Mouse (Mus musculus) large intestine, adult 2 months (tissue): ENCODE results near the gene Kiz. TPM values are rescaled to one million over a fixed set of nuclear protein-coding genes. Genes with fewer than 3 reads are reported as not detected.

Experiments
- DNase-seq: peaks from one replicate; pipeline ENCODE4 v3.0.0-alpha.2; 2012; ENCODE audit warnings: low read depth, low spot score
- WGBS: fragments of 180-500 bp; shearing (Covaris S2); methylation state at CpG from one replicate; pipeline ENCODE4 v1.1.7; 2018; 5-methylcytosine and 5-hydroxymethylcytosine counted together
- polyA plus RNA-seq: library from polyadenylated mRNA; depleted of rRNA; stranded (reverse); fragments of >200 nt; gene quantifications from 2 replicates; pipeline ENCODE4 v1.2.3, GENCODE M21; 2012

Kiz gene
- polyA plus RNA-seq, 1 experiment: 1.5 TPM

- DNase-seq: peak; percentile 18
- WGBS: under 1% methylated on average over 11 of the region's 11 CpGs
Observed at GRCm38 (mm10) chr2:146856120-146856519, 456 bp downstream of the Kiz start.

- 52% methylated on average over 4 of the region's 4 CpGs for WGBS
- no peak for DNase-seq
Observed at GRCm38 (mm10) chr2:146856853-146857252, 1.2 kb downstream of the Kiz start.

DNA sequence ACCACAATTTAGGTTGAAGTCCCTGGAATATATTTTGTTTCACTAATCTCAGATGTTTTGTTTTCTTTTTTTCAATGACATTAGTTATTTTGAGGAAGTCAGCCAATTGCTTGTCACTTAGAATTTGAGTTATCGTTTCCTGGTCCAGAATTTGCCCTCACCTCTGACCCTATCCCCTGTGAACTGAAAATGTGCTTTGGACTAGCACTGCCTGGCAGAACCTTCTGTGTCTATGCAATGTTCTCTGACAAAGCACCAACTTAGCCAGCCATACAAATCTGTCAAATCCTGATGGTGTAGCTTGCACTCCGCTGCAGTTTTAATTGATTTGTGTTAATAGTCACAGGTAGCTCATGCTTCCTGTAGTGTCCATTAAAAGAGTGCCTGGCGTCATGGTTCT lies 10.1 kb downstream of the Kiz start:
- WGBS: 84% methylated on average over 3 of the region's 3 CpGs
- no peak for DNase-seq

DNA sequence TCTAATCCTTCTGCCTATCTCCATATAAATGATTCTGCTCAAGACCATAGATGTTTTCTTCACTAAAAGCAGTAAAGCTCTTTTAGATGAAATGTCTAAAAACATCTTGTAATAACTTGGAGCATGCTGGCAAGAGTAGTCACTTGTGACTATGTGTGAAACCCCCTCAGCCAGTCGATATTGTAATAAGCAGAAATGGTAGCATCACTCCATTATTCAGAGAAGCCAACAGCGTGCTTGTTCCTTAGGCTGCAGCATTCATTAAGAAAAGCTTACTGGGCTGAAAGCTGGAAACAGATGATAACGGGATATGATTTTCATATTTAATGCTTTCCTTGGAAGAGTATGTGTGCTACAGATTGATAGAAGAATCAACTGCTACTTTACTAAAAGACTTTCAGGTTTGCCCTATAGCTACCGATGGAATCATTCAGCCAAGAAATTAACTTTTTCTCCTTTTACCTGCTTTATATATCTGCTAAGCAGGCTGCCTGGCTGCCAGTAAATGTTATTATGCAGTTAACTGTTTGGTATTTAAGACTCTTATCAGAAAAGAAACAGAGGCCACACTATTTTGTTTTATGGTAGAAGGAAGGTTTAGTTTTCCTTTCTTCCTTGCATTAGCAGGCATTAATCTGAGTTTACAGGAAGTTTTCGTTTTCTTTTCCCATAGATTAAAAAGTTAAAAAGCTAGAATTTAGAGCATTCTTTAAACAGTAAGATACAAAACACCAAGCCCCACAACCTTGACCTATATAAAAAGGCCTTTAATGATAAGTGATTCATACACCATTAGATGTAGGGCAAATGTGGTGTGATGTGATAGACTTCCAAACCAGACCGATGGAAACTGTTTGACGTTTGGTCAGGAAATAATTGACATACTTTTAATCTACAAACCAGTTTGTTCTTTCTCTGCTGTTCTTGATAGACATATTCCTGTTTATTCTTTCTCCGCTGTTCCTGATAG lies 15.9 kb downstream of the Kiz start:
- no peak for DNase-seq
- WGBS: 90% methylated on average over 8 of the region's 8 CpGs

DNA sequence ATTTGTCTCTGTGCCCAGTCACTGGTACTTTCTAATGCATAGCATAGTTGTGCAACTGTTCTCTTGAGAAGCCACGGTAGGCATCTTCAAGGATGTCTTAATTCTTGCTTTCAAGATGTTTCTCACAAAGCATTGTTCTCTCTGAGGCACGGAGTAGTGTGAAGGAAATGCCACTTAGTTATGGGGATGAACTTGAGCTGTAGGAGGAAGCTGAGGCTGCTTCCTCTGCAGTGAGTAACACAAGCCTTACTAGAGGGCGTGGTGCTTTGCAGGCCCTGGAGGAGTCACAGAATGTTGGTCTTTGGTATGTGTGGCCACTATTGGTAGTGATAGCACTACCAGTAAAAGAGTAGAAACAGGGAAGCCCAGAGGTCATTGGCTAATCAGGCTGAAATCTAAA lies 17.0 kb downstream of the Kiz start:
- DNase-seq: no peak
- WGBS: 52% methylated on average over 3 of the region's 3 CpGs

DNA sequence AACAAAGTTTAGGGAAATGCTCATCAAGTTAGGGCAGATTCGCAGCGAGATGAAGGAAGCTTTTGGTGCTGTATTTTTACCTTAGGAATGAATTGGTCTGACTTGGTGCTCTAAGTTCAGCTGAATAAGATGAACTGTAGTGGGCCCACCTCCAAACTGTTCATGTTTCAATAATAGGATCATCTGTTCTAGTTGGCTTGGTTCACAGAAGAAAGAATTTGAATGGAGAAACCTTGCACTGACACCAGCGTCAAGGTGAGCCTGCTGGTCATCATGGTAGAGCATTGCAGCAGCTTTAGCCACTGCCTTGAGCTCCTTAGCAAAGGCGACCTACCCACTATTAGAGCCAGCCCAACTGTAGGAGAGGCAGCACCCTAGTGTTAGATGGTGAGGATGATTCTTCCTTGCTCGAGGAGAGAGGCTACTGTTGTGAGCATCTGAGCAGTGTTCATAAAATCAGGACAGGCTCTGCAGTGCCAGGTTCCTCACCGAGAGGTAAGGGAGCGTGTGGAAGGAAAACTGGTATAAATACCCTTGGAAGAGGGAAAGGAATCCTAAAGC lies 18.3 kb downstream of the Kiz start:
- DNase-seq: no peak
- 89% methylated on average over 7 of the region's 7 CpGs for WGBS

GRCm38 (mm10) chr2:146877423-146878098 lies 21.9 kb downstream of the Kiz start:
- 83% methylated on average over 1 of the region's 1 CpGs for WGBS
- DNase-seq: no peak

- no peak for DNase-seq
- 97% methylated on average over 4 of the region's 4 CpGs for WGBS
Observed at GRCm38 (mm10) chr2:146881623-146882022, 26.0 kb downstream of the Kiz start.

DNA sequence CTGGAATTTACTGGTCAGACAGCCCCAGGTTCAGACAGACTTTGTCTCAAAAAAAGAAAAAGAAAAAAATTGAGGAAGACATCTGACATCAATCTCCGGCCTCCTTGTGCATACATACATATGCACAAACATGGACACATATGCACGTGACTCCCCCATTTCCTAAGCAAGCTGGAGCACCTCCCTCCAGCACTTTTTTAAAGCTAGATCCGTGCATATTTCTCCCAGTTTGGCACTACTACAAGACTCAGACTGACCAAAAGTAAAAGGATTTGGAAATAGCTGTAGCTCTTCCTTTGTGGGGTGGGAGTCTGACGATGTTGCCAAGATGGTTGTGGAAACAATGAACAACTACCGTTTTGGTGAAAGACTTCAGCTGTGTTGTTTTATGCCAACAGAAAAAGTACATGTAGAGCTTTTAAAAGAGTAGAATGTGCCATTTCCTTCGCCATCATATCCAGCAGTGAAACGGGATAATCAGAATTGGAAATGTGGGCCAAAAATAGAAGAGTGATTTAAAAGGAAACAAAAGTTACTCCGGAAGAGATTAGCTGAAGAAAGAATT lies 28.7 kb downstream of the Kiz start:
- DNase-seq: no peak
- 74% methylated on average over 8 of the region's 8 CpGs for WGBS

- 92% methylated on average over 4 of the region's 4 CpGs for WGBS
- no peak for DNase-seq
Observed at GRCm38 (mm10) chr2:146888786-146889414, 33.2 kb downstream of the Kiz start.

GRCm38 (mm10) chr2:146898977-146899376 lies 43.3 kb downstream of the Kiz start:
- no peak for DNase-seq

DNA sequence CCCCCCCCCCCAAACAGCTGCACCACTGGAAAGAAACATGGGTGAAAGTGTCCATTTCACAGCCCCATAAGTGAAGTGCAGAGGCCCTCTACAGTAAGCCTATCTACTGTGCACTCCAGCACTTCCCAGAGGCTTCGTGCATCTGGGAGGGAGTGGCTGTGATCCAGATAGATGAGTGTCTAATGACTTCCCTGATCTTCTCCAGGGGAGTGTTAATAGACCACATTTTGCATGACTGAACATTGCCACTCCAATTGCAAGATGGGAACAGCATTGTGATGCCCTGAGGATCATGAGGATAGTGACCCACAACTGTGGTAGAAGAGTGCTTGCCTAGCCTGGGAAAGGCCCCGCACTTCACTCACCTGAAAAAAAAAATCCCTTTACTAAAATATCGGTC lies 60.4 kb downstream of the Kiz start:
- DNase-seq: no peak
- WGBS: 90% methylated on average over 3 of the region's 3 CpGs

DNA sequence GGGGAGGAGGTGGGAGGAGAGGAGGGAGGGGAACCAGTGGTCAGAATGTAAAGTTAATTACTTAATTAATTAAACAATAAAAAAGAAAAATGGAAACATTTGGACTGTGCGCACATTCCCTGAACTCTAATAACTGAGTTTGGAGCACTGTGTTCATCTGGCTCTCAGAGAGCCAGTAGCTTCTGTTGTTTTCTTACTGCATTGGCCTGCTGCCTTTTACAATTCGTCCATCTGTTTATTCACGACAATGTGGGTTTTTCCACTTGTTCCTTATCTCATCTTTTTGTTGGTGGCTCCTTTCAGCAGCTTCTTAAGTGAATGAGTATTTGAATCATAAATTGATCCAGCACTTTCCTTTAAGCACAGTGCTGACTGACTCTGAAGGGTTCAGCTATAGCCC lies 62.1 kb downstream of the Kiz start:
- no peak for DNase-seq
- WGBS: 60% methylated on average over 3 of the region's 3 CpGs

DNA sequence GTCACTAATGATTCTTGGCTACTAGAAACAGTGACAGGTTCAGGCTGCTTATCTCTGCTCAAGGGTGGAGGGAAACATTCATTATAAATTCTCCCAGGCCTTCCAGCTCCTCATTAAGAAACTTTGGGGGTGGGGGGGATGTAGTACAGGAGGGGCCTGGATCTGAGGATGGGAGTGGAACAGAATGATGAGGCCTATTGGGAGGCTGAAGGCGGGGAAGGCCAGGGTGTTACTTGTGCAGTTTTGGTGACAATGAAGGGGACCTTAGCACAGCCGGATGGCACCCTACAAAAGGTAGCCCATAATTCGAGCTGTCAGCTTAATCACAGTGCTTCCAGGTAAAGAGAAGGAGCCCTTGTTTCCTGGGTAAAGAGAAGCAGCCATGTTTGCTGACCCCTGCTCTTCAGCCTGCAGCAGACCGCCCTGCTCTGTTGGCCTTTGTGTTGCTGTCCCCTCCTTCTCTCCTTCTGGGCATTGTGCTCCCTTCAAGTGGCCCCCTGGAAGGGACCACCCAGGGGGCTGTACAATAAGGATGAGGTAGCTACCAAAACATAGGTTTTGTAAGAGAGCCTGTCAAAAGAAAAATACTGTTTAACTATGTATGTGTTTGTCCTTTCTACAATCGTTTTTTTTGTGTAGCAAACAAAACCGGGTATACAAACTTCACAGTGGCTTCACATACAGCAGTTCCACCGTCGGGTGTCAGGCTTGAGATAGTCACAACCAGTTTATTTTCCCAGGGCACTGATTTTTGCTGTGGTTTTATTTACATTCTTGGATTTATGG lies 64.9 kb downstream of the Kiz start:
- WGBS: 53% methylated on average over 8 of the region's 8 CpGs
- no peak for DNase-seq

- no peak for DNase-seq
- 66% methylated on average over 1 of the region's 1 CpGs for WGBS
Observed at GRCm38 (mm10) chr2:146925296-146925695, 69.6 kb downstream of the Kiz start.

GRCm38 (mm10) chr2:146925846-146926245 lies 70.2 kb downstream of the Kiz start:
- peak; percentile 29 for DNase-seq
- 41% methylated on average over 4 of the region's 4 CpGs for WGBS

GRCm38 (mm10) chr2:146948223-146948776 lies 92.6 kb downstream of the Kiz start:
- WGBS: 74% methylated on average over 8 of the region's 8 CpGs
- DNase-seq: no peak

- DNase-seq: no peak
- 76% methylated on average over 6 of the region's 6 CpGs for WGBS
Observed at GRCm38 (mm10) chr2:146956366-146956765, 100.7 kb downstream of the Kiz start.

DNA sequence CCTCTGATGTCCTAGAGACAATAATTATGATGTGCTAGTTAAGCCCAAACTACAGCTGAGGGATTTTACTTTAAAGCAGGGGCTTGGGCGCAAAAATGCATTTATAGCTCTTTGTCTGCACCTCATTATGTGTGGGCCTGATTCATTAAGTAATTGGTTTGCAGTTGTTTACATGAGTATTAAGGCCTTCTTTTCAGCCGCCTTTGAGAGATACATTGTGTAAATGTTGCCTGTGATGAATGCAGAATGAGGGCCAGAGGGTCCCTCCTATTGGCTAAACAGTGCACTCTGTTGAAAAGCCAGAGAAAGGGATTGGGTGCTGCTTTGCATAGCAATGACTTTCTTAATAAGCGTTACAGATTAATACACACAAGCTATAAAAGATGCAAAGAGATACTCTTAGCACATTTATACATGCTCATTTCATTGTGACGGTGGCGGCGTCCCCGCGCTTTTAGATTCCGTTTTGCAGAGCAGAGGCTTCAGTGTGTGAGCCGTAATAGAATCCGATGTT lies 102.8 kb downstream of the Kiz start:
- 71% methylated on average over 11 of the region's 11 CpGs for WGBS
- DNase-seq: no peak
